Mouse (Mus musculus) embryonic fibroblast, embryonic 13.5 days (primary cell): ENCODE results near the gene Vars. TPM values are rescaled to one million over a fixed set of nuclear protein-coding genes. Genes with fewer than 3 reads are reported as not detected.

Experiments used
- H3K27ac ChIP-seq: 2 replicates; pipeline ENCODE4 v1.5.1; 2012; ENCODE audit warnings: low read length, control low read depth, inconsistent platforms; ENCODE audit not compliant: insufficient read depth
- H3K4me1 ChIP-seq: 2 replicates; pipeline ENCODE4 v1.6.1; 2011; ENCODE audit warnings: low read length; ENCODE audit not compliant: control insufficient read depth, insufficient read depth
- H3K4me3 ChIP-seq: 2 replicates; pipeline ENCODE4 v1.5.1; 2011; ENCODE audit warnings: mild to moderate bottlenecking, control low read depth, low read length; ENCODE audit not compliant: insufficient read depth
- CTCF ChIP-seq: IDR thresholded peaks from 2 replicates; pipeline ENCODE4 v1.5.1; 2011; ENCODE audit warnings: mild to moderate bottlenecking, control low read depth, low read length, moderate library complexity, borderline replicate concordance; ENCODE audit not compliant: insufficient read depth
- POLR2A ChIP-seq: IDR thresholded peaks from 2 replicates; pipeline ENCODE4 v1.6.1; 2011; ENCODE audit warnings: low read depth, mild to moderate bottlenecking, control low read depth, low read length, moderate library complexity
- polyA plus RNA-seq: library from polyadenylated mRNA; stranded (reverse); fragments of >200 nt; gene quantifications from 2 replicates; pipeline ENCODE4 v1.2.4, GENCODE M21; 2011; ENCODE audit warnings: low read depth; ENCODE audit not compliant: missing spikeins, insufficient read length

Vars gene
- polyA plus RNA-seq, 1 experiment, result 81.3 TPM

GRCm38 (mm10) chr17:35058911-35059892 lies 58.4 kb downstream of the Vars start, which contains the start of gene Ddah2:
TSS of gene Ddah2 (plus strand) at chr17:35059035.
- Histone ChIP-seq H3K4me3 (peak within 1 kb of the TSS; percentile 66), H3K4me1 (0 out of 2 replicates have a peak, but pooled peaks cover 3% of the 10 kb centered on the region), H3K27ac (peak within 1 kb of the TSS; percentile 63)
- TF ChIP-seq POLR2A (peak; percentile 82), CTCF (no peak)

- H3K4me3 ChIP-seq, result peak overlapping the region; percentile 66
- TF ChIP-seq POLR2A, result no peak
- H3K27ac ChIP-seq, result no peak overlapping the region
- 0 out of 2 replicates have a peak, but pooled peaks cover 3% of the 10 kb centered on the region for H3K4me1 ChIP-seq
These were observed 59.3 kb downstream of the Vars start for GRCm38 (mm10) chr17:35060071-35060470.

GRCm38 (mm10) chr17:35060737-35061297 lies 60.0 kb downstream of the Vars start:
- no peak for TF ChIP-seq CTCF
- no peak for TF ChIP-seq POLR2A
- H3K4me3 ChIP-seq, result no peak overlapping the region
- no peak overlapping the region for H3K27ac ChIP-seq
- 0 out of 2 replicates have a peak, but pooled peaks cover 3% of the 10 kb centered on the region for H3K4me1 ChIP-seq

- Histone ChIP-seq H3K4me1 (0 out of 2 replicates have a peak, but pooled peaks cover 3% of the 10 kb centered on the region), H3K27ac (no peak overlapping the region), H3K4me3 (no peak overlapping the region)
- TF ChIP-seq POLR2A, result no peak
- no peak for TF ChIP-seq CTCF
These were observed 60.5 kb downstream of the Vars start for GRCm38 (mm10) chr17:35061299-35061698.

- H3K27ac ChIP-seq, result no peak overlapping the region
- H3K4me3 ChIP-seq, result no peak overlapping the region
- H3K4me1 ChIP-seq, result no peaks in the 10 kb centered on the region
- TF ChIP-seq POLR2A, result no peak
- no peak for TF ChIP-seq CTCF
These were observed 62.7 kb downstream of the Vars start for GRCm38 (mm10) chr17:35063466-35063865.

GRCm38 (mm10) chr17:35064378-35064877 lies 63.6 kb downstream of the Vars start:
- no peaks in the 10 kb centered on the region for H3K4me1 ChIP-seq
- no peak overlapping the region for H3K27ac ChIP-seq
- H3K4me3 ChIP-seq, result no peak overlapping the region
- TF ChIP-seq CTCF, result no peak
- no peak for TF ChIP-seq POLR2A

- no peaks in the 10 kb centered on the region for H3K4me1 ChIP-seq
- H3K4me3 ChIP-seq, result no peak within 1 kb of the TSS
- TF ChIP-seq CTCF (no peak), POLR2A (no peak)
- no peak within 1 kb of the TSS for H3K27ac ChIP-seq
These were observed 64.5 kb downstream of the Vars start, which contains the start of gene Ly6g6c for GRCm38 (mm10) chr17:35064951-35065947. TSS of gene Ly6g6c (plus strand) at chr17:35065388.

Other genes starting within 250 kb of the Vars start
- not detected in 2 replicates for gene Cyp21a1, start 196.4 kb upstream of the Vars start, polyA plus RNA-seq
- gene Stk19, start 164.0 kb upstream of the Vars start, polyA plus RNA-seq, result 17.9 and 19.2 TPM in 2 replicates
- gene Dxo, start 164.0 kb upstream of the Vars start, polyA plus RNA-seq, result 21.9 and 25.0 TPM in 2 replicates
- gene Skiv2l, start 150.8 kb upstream of the Vars start, polyA plus RNA-seq, result 25.6 and 27.7 TPM in 2 replicates
- 31.5 and 34.7 TPM in 2 replicates for gene Nelfe, start 150.6 kb upstream of the Vars start, polyA plus RNA-seq
- gene Cfb, start 138.5 kb upstream of the Vars start, polyA plus RNA-seq, result 0.26 TPM in 1 of 2 replicates, not detected in the other
- 12.3 and 16.2 TPM in 2 replicates for gene Zbtb12, start 121.5 kb upstream of the Vars start, polyA plus RNA-seq
- 0.58 TPM in 1 of 2 replicates, not detected in the other for gene Gm20547, start 118.9 kb upstream of the Vars start, polyA plus RNA-seq
- 3.0 and 6.6 TPM in 2 replicates for gene C2, start 102.7 kb upstream of the Vars start, polyA plus RNA-seq
- gene Ehmt2, start 102.5 kb upstream of the Vars start, polyA plus RNA-seq, result 84.7 and 94.2 TPM in 2 replicates
- gene Slc44a4, start 86.5 kb upstream of the Vars start, polyA plus RNA-seq, result not detected in 2 replicates
- 10.0 and 11.3 TPM in 2 replicates for gene Neu1, start 69.7 kb upstream of the Vars start, polyA plus RNA-seq
- 20.9 and 36.6 TPM in 2 replicates for gene Hspa1b, start 41.7 kb upstream of the Vars start, polyA plus RNA-seq
- gene Gm20481, start 31.1 kb upstream of the Vars start, polyA plus RNA-seq, result not detected in 2 replicates
- gene Hspa1a, start 28.8 kb upstream of the Vars start, polyA plus RNA-seq, result 6.0 and 6.5 TPM in 2 replicates
- gene Hspa1l, start 28.3 kb upstream of the Vars start, polyA plus RNA-seq, result not detected in 2 replicates
- 74.8 and 93.3 TPM in 2 replicates for gene Lsm2, start 19.1 kb upstream of the Vars start, polyA plus RNA-seq
- gene Vwa7, start 15.6 kb downstream of the Vars start, polyA plus RNA-seq, result 0.12 and 0.26 TPM in 2 replicates
- not detected in 2 replicates for gene Sapcd1, start 27.0 kb downstream of the Vars start, polyA plus RNA-seq
- gene Msh5, start 45.8 kb downstream of the Vars start, polyA plus RNA-seq, result 1.2 and 2.8 TPM in 2 replicates
- gene Clic1, start 49.0 kb downstream of the Vars start, polyA plus RNA-seq, result 266 and 360 TPM in 2 replicates
- 46.4 and 52.8 TPM in 2 replicates for gene Ddah2, start 58.0 kb downstream of the Vars start, polyA plus RNA-seq
- gene Ly6g6c, start 64.4 kb downstream of the Vars start, polyA plus RNA-seq, result not detected in 2 replicates
- 0.22 TPM in 1 of 2 replicates, not detected in the other for gene Mpig6b, start 65.2 kb downstream of the Vars start, polyA plus RNA-seq
- not detected in 2 replicates for gene Ly6g6e, start 75.9 kb downstream of the Vars start, polyA plus RNA-seq
- not detected in 2 replicates for gene Ly6g6d, start 77.1 kb downstream of the Vars start, polyA plus RNA-seq
- not detected in 2 replicates for gene Ly6g6f, start 84.6 kb downstream of the Vars start, polyA plus RNA-seq
- 31.8 and 33.9 TPM in 2 replicates for gene Abhd16a, start 88.3 kb downstream of the Vars start, polyA plus RNA-seq
- gene Ly6g5c, start 107.3 kb downstream of the Vars start, polyA plus RNA-seq, result not detected in 2 replicates
- gene Ly6g5b, start 114.4 kb downstream of the Vars start, polyA plus RNA-seq, result 0.74 TPM in 1 of 2 replicates, not detected in the other
- 8.9 and 10.2 TPM in 2 replicates for gene Gpank1, start 120.5 kb downstream of the Vars start, polyA plus RNA-seq
- gene Csnk2b, start 121.1 kb downstream of the Vars start, polyA plus RNA-seq, result 164 and 169 TPM in 2 replicates
- 16.1 and 18.4 TPM in 2 replicates for gene D17H6S53E, start 125.4 kb downstream of the Vars start, polyA plus RNA-seq
- gene Apom, start 131.1 kb downstream of the Vars start, polyA plus RNA-seq, result 0.48 TPM in 1 of 2 replicates, not detected in the other
- 193 and 196 TPM in 2 replicates for gene Bag6, start 134.2 kb downstream of the Vars start, polyA plus RNA-seq
- gene Prrc2a, start 163.9 kb downstream of the Vars start, polyA plus RNA-seq, result 174 and 183 TPM in 2 replicates
- not detected in 2 replicates for gene Aif1, start 175.1 kb downstream of the Vars start, polyA plus RNA-seq
- 2.5 and 3.5 TPM in 2 replicates for gene Lst1, start 187.5 kb downstream of the Vars start, polyA plus RNA-seq
- gene Ltb, start 193.5 kb downstream of the Vars start, polyA plus RNA-seq, result not detected in 2 replicates
- 0.35 TPM in 1 of 2 replicates, not detected in the other for gene Tnf, start 201.0 kb downstream of the Vars start, polyA plus RNA-seq
- gene Lta, start 204.4 kb downstream of the Vars start, polyA plus RNA-seq, result not detected in 2 replicates
- not detected in 2 replicates for gene Gm16181, start 219.8 kb downstream of the Vars start, polyA plus RNA-seq
- gene Atp6v1g2, start 232.7 kb downstream of the Vars start, polyA plus RNA-seq, result 2.0 and 3.7 TPM in 2 replicates
- gene Nfkbil1, start 234.8 kb downstream of the Vars start, polyA plus RNA-seq, result 7.9 and 10.1 TPM in 2 replicates
- gene Ddx39b, start 240.8 kb downstream of the Vars start, polyA plus RNA-seq, result 182 and 227 TPM in 2 replicates